Mouse (Mus musculus) neural tube, embryonic 12.5 days (tissue): ENCODE data around the gene Fat2. TPM values are rescaled to one million over a fixed set of nuclear protein-coding genes. Genes with fewer than 3 reads are reported as not detected.

ENCODE experiments used
- ATAC-seq: fragments of 200-750 bp; cut with Nextera tagmentation; 2 replicates; pipeline ENCODE4 v1.8.0; 2017; ENCODE audit warnings: low read depth, mild to moderate bottlenecking, moderate TSS enrichment, moderate library complexity; ENCODE audit not compliant: low FRiP score
- H3K27ac ChIP-seq: fragments of 300-500 bp; sonication (generic); 2 replicates; pipeline ENCODE4 v1.5.1; 2016
- H3K27me3 ChIP-seq: fragments of 300-500 bp; sonication (generic); replicated peaks from 2 replicates; pipeline ENCODE4 v1.6.1; 2016; ENCODE audit warnings: mild to moderate bottlenecking
- H3K36me3 ChIP-seq: fragments of 300-500 bp; sonication (generic); 2 replicates; pipeline ENCODE4 v1.6.1; 2016; ENCODE audit warnings: mild to moderate bottlenecking
- H3K4me1 ChIP-seq: fragments of 300-500 bp; sonication (generic); 2 replicates; pipeline ENCODE4 v1.6.1; 2016
- H3K4me2 ChIP-seq: fragments of 300-500 bp; sonication (generic); replicated peaks from 2 replicates; pipeline ENCODE4 v1.6.1; 2016; ENCODE audit warnings: mild to moderate bottlenecking
- H3K4me3 ChIP-seq: fragments of 300-500 bp; sonication (generic); 2 replicates; pipeline ENCODE4 v1.5.1; 2016
- H3K9ac ChIP-seq: fragments of 300-500 bp; sonication (generic); 2 replicates; pipeline ENCODE4 v1.6.1; 2016; ENCODE audit warnings: mild to moderate bottlenecking
- H3K9me3 ChIP-seq: fragments of 300-500 bp; sonication (generic); 2 replicates; pipeline ENCODE4 v1.6.1; 2016; ENCODE audit warnings: mild to moderate bottlenecking
- WGBS: fragments of 180-500 bp; shearing (Covaris S2); methylation state at CpG from one replicate; pipeline ENCODE4 v1.1.7; 2016; 5-methylcytosine and 5-hydroxymethylcytosine counted together
- polyA plus RNA-seq: library from polyadenylated mRNA; unstranded; fragments of >200 nt; fragmentation: Nextera tagmentation; extraction: Ambion mirVana; gene quantifications from 2 replicates; pipeline ENCODE4 v1.2.1, GENCODE M21; 2016

Fat2 gene
- polyA plus RNA-seq, result 0.05 and 0.06 TPM in 2 replicates

DNA sequence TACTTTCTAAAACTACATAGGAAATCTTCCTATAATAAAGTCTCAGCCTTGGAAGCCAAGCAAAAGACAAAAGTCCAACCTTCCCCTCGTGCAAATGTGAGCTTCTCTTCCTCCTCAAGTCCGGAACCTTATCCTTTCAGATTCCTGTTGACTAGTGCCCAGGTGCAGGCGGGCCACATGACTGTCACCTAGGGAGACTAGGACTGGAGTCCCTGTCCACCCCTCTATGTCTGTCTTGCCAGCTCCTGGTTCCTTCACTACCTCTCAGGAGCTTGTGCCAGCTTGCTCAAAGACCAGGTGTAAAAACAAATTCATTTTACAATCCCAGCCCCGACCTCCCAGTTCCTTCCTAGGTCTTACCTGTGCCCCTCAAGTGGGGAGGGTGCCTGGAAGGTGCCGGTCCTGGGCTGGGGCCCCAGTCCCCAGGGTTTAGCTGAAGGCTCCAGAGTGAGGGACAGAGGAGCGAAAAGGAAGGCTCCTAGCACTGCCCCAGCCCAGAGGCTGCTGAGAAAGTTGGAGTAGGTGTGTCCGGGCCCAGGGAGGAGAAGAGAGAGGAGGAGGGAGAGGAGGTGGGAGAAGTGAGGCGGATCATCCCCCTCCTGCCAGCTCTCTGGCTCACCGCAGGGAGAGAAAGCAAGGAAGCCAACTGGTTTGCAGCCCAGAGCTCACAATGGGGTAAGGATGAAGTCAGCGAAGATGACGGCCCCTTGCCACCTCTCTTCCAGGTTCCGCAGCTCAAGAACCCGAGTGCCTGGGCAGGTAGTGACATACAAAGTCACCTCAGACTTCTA, at the start of gene Fat2:
Fat2 (minus strand) TSS at position 464 of the 791 bp plus-strand sequence.
- WGBS, result 49% methylated on average over 13 of the region's 13 CpGs
- H3K36me3 ChIP-seq, result no peaks in the 10 kb centered on the region
- ATAC-seq, result no peak
- no peaks in the 10 kb centered on the region for H3K9me3 ChIP-seq
- H3K27me3 ChIP-seq, result no peaks in the 10 kb centered on the region
- no peak within 1 kb of the TSS for H3K9ac ChIP-seq
- no peaks in the 10 kb centered on the region for H3K4me1 ChIP-seq
- H3K27ac ChIP-seq, result no peak within 1 kb of the TSS
- no peak within 1 kb of the TSS for H3K4me2 ChIP-seq
- H3K4me3 ChIP-seq, result no peak within 1 kb of the TSS

DNA sequence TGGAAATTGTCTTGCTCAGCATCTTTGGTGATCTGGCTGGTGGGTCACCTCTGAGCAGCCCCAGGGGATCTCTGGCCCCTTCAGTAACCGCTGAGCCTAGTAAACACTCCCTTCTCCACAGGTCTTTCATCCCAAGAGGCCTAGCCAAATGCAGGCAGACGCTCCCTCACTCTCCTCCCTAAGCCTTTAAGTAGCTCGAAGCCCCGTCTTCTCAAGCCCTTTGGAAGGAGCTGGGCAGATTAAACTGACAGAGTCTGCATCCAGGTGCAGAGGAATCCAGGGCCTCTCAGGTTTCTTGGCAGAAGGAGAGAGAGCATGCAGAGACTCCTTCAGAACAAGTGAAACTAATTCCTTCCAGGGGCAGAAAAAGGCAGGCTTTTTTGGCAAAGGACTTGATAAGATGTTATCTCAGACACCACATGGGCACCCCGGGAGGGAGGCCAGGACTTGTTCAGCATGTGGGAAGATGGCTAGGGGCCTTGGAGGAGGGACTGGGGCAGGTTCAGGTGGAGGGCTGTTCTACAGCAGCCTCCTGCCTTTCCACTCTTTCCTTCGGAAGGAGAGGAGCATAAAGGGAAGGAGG, 47.2 kb upstream of the Fat2 start:
- Histone ChIP-seq H3K36me3 (no peaks in the 10 kb centered on the region), H3K4me1 (no peaks in the 10 kb centered on the region), H3K4me2 (no peak overlapping the region), H3K27ac (no peak overlapping the region), H3K4me3 (no peak overlapping the region), H3K9me3 (no peaks in the 10 kb centered on the region), H3K9ac (no peak overlapping the region), H3K27me3 (no peaks in the 10 kb centered on the region)
- no peak for ATAC-seq
- WGBS, result 56% methylated on average over 6 of the region's 6 CpGs

DNA sequence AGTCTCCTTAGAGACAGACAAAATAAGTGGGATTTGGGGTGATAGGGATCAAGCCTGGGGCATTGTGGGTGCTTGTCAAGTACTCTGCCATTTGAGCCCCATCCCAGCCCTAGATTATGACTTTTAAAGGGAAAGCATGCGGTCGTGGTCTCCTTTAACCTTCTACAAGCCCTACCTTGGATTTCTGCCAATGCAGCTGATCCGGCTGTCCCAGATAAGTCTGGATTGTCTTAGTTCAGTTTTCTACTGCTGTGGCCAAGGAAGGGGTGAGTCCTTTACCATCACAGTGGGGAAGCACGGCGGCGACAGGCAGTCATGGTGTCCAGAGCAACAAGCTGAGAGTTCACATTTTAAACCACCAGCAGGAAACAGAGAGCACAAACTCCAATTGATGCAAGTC, 44.5 kb upstream of the Fat2 start:
- Histone ChIP-seq H3K4me2 (no peak overlapping the region), H3K36me3 (no peaks in the 10 kb centered on the region), H3K27me3 (no peaks in the 10 kb centered on the region), H3K27ac (no peak overlapping the region), H3K4me3 (no peak overlapping the region), H3K9ac (no peak overlapping the region), H3K4me1 (no peaks in the 10 kb centered on the region), H3K9me3 (no peaks in the 10 kb centered on the region)
- ATAC-seq, result no peak
- 81% methylated on average over 6 of the region's 6 CpGs for WGBS

DNA sequence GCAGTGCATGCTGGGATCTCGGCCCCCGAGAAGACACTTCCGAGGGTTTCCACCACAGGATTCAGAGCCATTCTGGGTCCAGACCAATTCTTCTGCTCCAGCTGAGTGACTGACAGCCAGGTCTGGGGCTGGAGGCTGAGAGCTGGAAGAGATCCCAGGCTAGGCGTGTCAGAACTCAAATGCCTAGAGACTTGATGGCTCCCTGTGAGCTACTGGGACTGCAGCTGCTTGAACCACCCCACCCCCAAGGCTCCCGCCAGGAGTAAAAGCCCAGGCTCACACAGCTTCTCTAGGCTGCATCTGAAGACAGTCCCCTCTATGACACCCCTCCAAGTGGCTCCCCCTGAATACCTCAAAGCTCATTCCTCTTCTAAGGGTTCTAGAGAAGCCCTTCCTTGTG, 42.0 kb upstream of the Fat2 start:
- H3K27me3 ChIP-seq, result no peaks in the 10 kb centered on the region
- H3K4me1 ChIP-seq, result no peaks in the 10 kb centered on the region
- no peak for ATAC-seq
- no peaks in the 10 kb centered on the region for H3K9me3 ChIP-seq
- no peak overlapping the region for H3K4me2 ChIP-seq
- WGBS, result 71% methylated on average over 5 of the region's 5 CpGs
- H3K4me3 ChIP-seq, result no peak overlapping the region
- no peaks in the 10 kb centered on the region for H3K36me3 ChIP-seq
- H3K27ac ChIP-seq, result no peak overlapping the region
- no peak overlapping the region for H3K9ac ChIP-seq

DNA sequence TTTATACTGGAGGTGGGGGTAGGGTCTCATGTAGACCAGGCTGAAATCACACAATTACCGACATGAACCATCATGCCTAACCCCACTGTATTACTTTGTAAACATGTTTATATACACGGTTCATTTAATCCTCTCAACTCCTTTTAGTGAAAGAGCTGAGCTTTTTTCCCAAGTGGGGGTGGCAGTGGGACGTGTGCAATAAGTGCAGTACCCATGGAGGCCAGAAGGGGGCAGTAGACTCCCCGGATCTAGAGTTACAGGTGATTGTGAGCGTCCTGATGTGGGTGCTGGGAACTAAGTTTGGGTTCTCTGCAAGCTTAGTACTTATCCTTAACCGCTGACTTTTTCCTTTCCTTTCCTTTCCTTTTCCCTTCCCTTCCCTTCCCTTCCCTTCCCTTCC, 37.5 kb upstream of the Fat2 start:
- Histone ChIP-seq H3K4me1 (no peaks in the 10 kb centered on the region), H3K4me3 (no peak overlapping the region), H3K36me3 (no peaks in the 10 kb centered on the region), H3K27me3 (no peaks in the 10 kb centered on the region), H3K9me3 (no peaks in the 10 kb centered on the region), H3K4me2 (no peak overlapping the region), H3K27ac (no peak overlapping the region), H3K9ac (no peak overlapping the region)
- no peak for ATAC-seq
- 58% methylated on average over 6 of the region's 6 CpGs for WGBS

DNA sequence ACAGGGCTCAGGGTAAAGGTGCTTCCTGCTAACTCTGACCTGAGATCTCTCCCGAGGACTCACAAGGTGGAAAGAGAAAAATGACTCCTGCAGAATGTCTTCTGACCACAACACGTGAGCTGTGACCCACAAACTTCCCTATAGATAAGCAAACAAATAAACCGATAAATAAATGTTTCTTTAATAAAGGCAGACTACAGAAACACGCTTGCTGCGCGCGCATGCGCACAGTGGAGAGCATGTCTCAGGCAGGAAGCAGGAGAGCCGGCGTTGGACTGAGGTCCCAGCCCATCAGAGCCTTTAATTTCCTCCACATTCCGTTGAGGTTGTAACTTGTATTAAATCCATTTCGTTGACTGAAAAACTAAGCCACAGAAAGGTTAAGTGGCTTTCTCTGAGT, 37.0 kb upstream of the Fat2 start:
- WGBS, result 89% methylated on average over 12 of the region's 12 CpGs
- Histone ChIP-seq H3K27me3 (no peaks in the 10 kb centered on the region), H3K27ac (no peak overlapping the region), H3K4me3 (no peak overlapping the region), H3K4me2 (no peak overlapping the region), H3K36me3 (no peaks in the 10 kb centered on the region), H3K4me1 (no peaks in the 10 kb centered on the region), H3K9ac (no peak overlapping the region), H3K9me3 (no peaks in the 10 kb centered on the region)
- no peak for ATAC-seq

DNA sequence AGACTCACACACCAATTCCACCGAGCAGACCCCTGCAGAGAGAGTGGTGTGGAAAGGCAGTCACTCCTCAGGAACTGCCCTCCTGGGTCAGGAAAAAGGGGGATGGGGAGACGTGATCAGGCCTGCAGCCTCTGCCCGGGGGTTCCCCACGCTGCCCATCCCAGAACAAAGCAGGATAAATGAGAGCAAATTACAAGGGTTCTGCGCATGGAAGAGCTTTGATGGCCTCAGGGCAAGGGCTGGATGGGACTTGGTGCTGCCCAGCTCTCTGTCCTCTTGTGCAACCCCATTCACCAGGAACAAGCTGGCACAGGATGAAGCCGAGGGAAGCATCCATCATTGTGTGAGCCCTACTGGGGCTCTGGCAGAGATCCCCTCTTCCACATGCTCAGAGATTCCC, 35.6 kb upstream of the Fat2 start:
- ATAC-seq, result no peak
- H3K9ac ChIP-seq, result no peak overlapping the region

DNA sequence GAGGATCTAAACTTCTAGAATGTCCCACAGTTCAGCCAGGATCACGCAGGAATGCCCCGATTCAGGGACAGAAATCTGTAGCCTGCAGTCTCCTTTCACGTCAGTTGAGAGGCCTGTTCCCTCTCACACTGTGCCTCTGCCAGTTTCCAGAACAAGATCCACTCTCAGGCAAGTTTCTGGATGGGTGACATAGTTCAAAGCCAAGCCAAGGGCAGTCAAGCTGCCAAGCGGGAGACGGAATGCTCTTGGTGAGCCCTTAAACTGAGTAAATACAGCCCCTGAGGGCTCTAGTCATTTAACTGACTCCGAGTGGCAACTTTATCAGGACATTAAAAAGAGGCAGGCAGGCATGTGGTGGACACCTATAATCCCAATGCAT, 32.7 kb upstream of the Fat2 start:
- Histone ChIP-seq H3K4me1 (no peaks in the 10 kb centered on the region), H3K27me3 (no peaks in the 10 kb centered on the region), H3K36me3 (no peaks in the 10 kb centered on the region), H3K4me3 (no peak overlapping the region), H3K4me2 (no peak overlapping the region), H3K9ac (no peak overlapping the region), H3K9me3 (no peaks in the 10 kb centered on the region), H3K27ac (no peak overlapping the region)
- ATAC-seq, result no peak
- WGBS, result 67% methylated on average over 6 of the region's 6 CpGs

More for the DNA sequence above, 35.6 kb upstream of the Fat2 start:
- no peak overlapping the region for H3K4me3 ChIP-seq
- 41% methylated on average over 6 of the region's 6 CpGs for WGBS
- H3K9me3 ChIP-seq, result no peaks in the 10 kb centered on the region
- H3K4me2 ChIP-seq, result no peak overlapping the region
- H3K27me3 ChIP-seq, result no peaks in the 10 kb centered on the region
- H3K4me1 ChIP-seq, result no peaks in the 10 kb centered on the region
- no peak overlapping the region for H3K27ac ChIP-seq
- H3K36me3 ChIP-seq, result no peaks in the 10 kb centered on the region

DNA sequence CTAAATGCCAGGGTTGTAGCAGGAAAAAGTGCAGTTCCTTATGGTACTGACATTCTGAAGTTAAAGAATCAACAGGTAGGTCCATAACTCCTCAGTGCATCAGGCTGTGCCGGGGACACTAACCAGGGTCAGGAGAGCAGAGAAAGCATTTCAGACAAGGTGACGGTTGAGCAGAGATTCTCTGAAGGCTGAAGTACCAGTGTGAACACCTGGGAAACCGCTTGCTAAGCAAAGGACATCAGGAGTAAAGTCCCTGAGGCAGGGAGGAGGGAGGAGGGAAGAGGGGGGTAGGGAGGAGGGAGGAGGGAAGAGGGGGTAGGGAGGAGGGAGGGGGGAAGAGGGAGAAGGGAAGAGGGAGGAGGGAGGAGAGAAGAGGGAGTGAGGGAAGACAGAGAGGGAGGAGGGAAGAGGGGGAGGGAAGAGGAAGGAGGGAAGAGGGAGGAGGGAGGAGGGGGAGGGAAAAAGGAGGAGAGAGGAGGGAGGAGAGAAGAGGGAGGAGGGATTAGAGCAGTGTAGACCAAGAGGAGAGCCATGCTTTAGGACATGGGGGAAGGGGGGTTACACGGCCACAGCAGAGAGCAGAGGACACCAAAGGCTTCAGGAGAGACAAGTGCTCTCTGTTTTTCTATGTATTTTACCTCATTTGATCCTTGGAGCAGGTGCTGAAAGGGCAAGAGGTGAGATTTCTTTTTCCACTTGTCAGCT, 32.2 kb upstream of the Fat2 start:
- no peaks in the 10 kb centered on the region for H3K36me3 ChIP-seq
- no peak for ATAC-seq
- no peaks in the 10 kb centered on the region for H3K4me1 ChIP-seq
- H3K9me3 ChIP-seq, result no peaks in the 10 kb centered on the region
- WGBS, result 69% methylated on average over 4 of the region's 4 CpGs
- no peak overlapping the region for H3K27ac ChIP-seq
- H3K9ac ChIP-seq, result no peak overlapping the region
- H3K4me3 ChIP-seq, result no peak overlapping the region
- no peak overlapping the region for H3K4me2 ChIP-seq
- no peaks in the 10 kb centered on the region for H3K27me3 ChIP-seq

DNA sequence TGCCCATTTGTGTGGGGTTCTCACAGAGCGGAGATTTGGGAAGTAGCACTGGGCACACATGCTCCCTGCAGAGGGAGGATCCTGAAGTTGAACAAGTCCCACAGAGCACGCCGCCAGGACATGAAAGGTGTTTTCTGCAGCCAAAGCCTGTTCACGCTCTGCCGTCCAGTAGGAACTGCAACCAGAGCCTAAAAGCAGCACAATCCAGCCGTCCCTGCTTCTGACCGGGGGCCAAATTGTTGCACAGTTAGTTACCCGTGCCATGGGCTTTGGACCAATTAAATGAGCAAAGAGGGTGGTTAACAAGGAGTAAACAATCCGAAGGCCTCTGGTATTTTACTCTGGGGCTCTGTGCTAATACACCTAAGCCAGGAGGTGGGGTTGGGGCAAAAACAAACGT, 31.4 kb upstream of the Fat2 start:
- H3K4me2 ChIP-seq, result no peak overlapping the region
- H3K9me3 ChIP-seq, result no peaks in the 10 kb centered on the region
- no peak for ATAC-seq
- H3K9ac ChIP-seq, result no peak overlapping the region
- no peaks in the 10 kb centered on the region for H3K27me3 ChIP-seq
- H3K36me3 ChIP-seq, result no peaks in the 10 kb centered on the region
- no peaks in the 10 kb centered on the region for H3K4me1 ChIP-seq
- 74% methylated on average over 10 of the region's 10 CpGs for WGBS
- H3K27ac ChIP-seq, result no peak overlapping the region
- H3K4me3 ChIP-seq, result no peak overlapping the region

DNA sequence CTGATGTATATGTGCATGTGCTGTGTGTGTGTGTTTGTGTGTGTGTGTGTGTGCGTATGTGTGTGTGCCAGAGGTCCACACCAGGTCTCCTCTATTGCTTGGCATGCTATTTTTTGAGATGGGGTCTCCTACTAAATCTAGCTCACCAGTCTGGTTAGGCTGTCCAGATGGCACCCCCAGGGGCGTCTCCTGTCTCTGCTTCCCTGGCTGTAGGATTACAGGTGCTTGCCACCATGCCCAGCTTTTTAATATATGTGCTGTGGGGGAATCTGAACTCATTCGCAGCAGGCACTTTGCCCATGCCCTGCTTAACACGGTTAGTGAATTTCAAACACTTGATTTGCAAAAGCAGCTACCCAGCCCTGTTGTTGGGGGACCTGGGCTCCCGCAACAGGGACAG, 29.5 kb upstream of the Fat2 start:
- H3K4me2 ChIP-seq, result no peak overlapping the region
- H3K27me3 ChIP-seq, result no peaks in the 10 kb centered on the region
- no peak for ATAC-seq
- H3K36me3 ChIP-seq, result no peaks in the 10 kb centered on the region
- no peak overlapping the region for H3K9ac ChIP-seq
- no peaks in the 10 kb centered on the region for H3K4me1 ChIP-seq
- 80% methylated on average over 5 of the region's 5 CpGs for WGBS
- no peaks in the 10 kb centered on the region for H3K9me3 ChIP-seq
- no peak overlapping the region for H3K27ac ChIP-seq
- no peak overlapping the region for H3K4me3 ChIP-seq

DNA sequence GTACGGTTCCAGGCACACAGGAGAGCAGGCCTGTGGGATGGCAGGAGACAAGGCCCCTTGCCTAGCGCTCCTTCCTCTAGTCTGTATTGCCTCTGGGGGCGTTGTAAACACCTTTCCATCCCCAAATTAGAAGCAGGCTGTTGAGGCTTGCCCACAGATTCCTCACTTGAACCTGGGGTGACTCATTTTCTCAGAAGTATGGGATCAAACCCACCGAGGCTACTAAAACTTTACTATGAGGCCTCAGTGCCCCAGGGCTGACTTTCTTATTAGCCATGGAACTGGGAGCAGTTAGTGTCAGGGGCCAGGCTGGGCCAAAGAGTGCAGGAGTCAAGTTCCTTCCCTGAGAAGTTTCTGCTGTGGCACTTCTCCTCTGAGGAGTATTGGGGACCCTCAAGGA, 28.9 kb upstream of the Fat2 start:
- Histone ChIP-seq H3K27me3 (no peaks in the 10 kb centered on the region), H3K27ac (no peak overlapping the region), H3K4me3 (no peak overlapping the region), H3K4me1 (no peaks in the 10 kb centered on the region), H3K9ac (no peak overlapping the region), H3K4me2 (no peak overlapping the region), H3K9me3 (no peaks in the 10 kb centered on the region), H3K36me3 (no peaks in the 10 kb centered on the region)
- WGBS, result 61% methylated on average over 4 of the region's 4 CpGs
- no peak for ATAC-seq
